Mouse (Mus musculus) embryo, embryonic 10.5 days (tissue): ENCODE data around the gene Ube2i.

Experiments used
- DNase-seq: peaks from one replicate; pipeline ENCODE4 v3.0.0-alpha.2; 2015; ENCODE audit warnings: low spot score

Ube2i gene

DNA sequence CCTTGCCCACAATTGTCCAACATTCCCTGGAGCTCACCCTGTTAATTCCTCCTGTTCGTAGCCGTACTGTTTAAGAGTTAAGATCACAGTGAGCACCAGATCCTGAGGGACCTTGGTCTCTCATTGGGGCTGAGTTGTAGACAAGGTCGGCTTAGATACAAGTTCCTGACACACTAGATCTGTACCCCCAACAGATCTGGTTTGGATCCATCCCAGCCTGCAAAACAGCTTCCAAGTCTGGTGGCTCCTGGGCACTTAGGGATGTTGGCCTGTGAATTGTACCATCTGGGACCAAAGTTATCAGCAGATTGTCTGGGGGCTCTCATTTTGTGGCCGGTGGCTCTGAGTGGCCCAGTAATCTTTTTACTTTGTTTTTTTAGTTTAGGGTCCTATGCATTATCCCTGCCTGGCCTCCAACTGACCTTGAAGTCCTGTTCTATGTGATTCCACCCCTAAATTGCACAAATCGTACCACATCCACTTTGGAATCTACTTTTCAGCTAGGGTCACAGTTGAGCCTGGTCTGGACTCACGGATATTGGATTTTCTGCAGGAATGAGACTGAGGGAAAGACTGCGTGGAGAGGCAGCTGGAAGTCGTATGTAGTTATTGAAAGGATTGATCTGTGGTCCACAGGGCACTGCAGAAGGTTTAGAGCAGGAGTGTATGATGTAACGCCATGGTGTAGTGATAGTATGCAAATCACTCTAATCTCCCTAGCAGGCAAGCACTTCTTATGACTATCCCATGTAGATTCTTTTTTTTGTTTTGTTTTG is at the start of gene Ube2i:
Gene Ube2i, minus strand, starts transcription at position 52 of the 776 bp plus-strand sequence.
- DNase-seq = no peak

DNA sequence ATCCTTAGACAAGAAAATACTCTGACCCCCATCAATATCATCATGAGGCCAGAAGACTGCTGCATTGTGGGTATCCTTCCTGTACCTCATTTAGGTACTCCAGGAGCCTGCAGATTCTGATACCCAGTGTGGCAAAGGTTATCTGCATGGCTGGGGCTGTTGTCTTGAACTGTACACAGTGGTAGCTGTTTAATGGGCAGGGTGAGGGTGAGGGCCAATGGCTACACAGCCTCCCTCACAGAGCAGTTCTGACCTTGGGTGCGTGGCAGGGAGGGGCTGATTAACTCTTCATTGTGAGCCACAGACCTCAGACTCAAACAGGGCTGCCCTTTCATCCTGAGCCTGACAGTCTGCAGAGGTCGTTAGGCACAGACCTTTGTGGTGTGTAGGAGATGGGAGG is 48.5 kb upstream of the Ube2i start:
- DNase-seq = no peak

DNA sequence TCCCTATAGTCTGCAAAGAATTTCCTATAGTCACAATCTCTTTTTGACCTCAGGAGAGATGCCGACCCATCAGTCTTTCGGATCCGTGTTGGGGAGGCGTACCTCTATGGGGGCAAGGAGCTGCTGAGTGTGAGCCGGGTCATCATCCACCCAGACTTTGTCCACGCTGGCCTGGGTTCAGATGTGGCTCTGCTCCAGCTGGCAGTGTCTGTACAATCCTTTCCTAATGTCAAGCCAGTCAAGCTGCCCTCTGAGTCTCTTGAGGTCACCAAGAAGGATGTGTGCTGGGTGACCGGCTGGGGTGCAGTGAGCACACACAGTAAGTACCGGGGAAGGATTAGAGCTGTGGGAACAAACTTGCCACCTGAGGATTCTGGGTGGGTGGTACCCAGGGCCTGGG is 46.4 kb upstream of the Ube2i start:
- DNase-seq = no peak

DNA sequence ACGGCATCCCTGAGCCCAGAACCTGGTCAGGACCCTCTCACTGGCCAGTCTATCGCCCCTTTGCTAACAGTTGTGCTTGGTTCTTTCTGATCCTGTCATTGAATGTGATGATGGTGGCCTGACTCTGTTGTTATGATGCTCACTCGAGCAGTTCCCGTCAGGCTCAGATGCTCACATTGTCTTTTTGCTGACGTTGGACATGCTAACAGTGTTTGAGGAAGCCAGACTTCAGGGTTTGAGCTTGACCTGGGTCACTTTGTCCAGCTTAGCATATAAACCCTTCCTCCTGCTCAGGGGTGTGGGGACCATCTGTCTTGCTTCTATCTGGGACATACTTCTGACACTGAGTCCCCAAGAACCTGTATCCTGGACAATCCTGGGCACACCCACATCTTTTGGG is 43.9 kb upstream of the Ube2i start, which contains the start of gene Prss29:
Gene Prss29, plus strand, starts transcription at position 301 of the 400 bp plus-strand sequence.
- no peak for DNase-seq

DNA sequence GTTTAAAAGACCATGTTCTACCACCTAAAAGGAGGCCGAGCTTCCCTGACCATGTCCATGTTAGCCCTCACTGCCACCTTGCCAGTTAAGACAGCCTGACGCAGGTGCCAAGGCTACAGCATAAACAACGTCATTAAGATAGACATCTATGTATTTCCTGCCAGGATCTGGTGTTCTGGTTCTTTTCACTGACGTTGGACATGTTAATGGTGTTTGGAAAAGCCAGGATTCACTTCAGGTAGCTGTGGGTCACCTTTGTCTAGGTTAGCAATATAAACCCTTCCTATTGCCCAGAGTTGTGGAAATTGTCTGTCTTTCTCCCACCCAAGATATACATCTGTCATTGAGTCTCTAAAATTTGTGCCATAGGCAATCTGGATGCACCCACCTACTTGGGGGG is 33.9 kb upstream of the Ube2i start, which contains the start of gene Prss28:
Gene Prss28, plus strand, starts transcription at position 301 of the 400 bp plus-strand sequence.
- no peak for DNase-seq

DNA sequence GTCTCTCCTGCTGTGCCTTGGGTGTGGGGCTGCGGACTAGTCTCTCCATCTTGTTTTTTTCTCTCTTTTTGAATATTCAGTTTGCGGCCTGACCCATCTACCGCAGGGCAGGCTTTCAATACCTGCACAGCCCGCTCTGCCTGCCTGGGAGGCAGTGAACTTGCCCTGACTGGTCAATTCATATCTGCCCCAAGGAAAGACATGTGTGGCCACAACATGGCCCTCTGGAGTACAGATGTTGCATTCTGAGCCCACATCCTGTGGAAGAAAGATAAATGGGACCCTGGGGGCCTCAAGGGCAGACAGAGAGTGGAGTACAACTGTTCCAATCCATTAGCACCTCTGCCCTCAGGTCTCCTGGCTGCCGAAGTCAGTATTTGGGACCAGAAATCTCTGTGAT is 23.7 kb upstream of the Ube2i start, which contains the start of gene Prss34:
Gene Prss34, plus strand, starts transcription at position 301 of the 400 bp plus-strand sequence.
- no peak for DNase-seq

DNA sequence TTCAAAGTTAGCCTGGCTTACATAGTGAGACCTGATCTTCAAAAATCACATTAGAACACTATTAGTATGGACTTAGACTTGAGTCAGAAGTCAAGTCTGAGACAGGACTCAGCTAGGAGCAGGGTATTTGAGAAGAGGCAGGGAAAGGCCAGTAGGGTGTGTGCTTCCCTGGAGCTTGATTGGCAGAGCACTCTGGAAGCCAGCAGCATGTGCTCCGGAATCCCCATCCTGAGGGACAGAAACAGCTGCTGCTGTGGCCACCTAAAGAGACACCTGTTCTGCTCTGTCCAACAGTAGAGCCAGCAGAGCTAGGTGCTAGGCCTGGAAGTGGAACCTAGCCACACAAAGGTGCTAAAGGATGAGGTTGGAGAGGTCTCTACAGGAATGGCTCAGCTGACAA is 19.7 kb upstream of the Ube2i start:
- DNase-seq = no peak

DNA sequence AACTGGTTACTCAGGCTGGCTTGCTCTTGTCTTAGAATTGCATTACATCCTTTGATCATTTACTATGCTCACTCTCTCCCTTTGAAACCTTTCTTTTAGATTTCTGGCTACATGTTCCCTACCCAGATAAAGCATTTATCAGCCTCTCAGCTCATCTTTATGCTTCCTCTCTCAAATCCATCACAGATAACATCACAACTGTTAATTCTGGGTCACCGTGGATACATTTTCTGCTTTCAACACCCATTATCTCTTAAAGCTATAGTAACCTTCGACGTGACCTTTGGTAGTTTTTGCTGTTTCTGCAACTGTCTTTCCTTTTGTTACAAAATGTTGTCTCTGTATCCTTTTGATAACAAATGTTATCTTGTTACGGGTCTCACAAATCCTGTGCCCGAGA is 19.1 kb upstream of the Ube2i start:
- no peak for DNase-seq

DNA sequence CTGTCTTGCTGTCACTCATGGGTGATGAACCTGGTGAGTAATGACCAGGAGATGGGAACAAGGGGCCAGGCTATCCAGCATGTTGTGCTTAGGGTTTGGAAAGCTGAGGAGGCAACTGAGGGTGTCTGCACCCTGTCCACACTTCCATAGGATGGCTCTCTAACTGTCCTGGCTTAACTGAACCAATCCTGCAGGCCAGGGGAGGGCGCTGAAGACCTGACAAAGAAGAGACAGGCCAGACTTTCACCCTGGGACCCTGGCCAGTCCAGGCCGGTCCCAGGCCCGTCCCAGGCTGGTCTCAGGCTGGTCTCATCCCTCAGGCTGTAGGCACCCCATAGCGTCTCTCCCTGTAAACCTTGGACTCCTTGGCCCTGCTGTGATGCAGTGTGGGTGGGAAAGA is 16.0 kb upstream of the Ube2i start:
- DNase-seq = peak; percentile 17

DNA sequence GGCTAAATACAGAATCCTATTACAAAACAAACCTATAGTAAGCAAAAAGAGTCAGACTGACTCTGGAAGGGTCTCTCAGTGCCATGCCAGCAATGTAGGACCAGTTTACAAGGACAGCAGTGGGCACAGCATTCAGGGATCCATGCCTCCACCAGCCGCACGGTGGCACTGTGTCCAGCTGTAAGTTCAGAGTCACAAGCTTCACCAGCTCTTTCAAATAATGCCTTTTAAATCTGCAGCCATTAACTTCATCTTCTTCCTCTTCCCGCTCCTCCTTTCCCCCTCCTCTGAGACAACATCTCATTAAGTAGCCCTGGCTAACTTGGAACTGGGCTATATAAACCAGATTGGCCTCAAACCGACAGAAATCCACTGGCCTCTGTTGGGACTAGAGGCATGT is 14.4 kb upstream of the Ube2i start:
- DNase-seq = peak; percentile 71

DNA sequence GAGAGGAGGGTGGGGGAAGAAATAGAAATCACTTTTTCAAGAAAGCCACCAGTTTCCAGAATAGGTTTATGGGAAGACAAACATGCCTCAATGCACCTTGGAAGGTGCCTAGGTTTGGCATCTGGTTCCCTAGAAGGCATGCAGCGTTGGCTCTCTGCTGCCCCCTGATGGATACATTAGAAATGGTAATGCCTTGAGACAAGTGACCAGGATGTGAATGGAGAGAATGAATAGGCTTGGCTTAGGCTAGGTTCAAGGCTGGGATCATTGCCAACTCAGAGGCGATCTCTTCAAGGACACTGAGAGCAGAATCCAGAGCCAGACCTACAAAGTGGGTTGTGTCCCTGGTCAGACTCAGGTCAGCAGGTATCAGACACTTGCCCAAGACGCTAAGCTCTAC is 10.6 kb upstream of the Ube2i start:
- DNase-seq = peak; percentile 83

DNA sequence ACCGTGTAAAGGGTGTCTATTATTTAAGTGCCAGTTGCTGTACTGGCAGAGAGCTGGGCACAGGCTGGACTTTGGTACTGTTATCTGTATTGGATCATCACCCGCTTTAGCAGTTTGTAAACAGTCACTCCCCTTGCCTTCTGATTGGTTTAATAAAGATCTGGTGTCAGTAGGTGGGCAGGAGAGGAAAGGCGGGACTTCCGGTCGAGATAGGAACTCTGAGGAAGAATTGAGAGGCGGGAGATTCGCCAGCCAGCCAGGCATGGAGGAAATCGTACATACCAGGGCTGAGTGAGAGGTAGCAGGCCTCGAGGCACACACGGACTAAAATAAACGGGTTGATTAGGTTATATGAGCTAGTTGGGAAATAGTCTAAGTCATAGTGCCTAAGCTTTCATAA is 7.7 kb upstream of the Ube2i start:
- DNase-seq = no peak

DNA sequence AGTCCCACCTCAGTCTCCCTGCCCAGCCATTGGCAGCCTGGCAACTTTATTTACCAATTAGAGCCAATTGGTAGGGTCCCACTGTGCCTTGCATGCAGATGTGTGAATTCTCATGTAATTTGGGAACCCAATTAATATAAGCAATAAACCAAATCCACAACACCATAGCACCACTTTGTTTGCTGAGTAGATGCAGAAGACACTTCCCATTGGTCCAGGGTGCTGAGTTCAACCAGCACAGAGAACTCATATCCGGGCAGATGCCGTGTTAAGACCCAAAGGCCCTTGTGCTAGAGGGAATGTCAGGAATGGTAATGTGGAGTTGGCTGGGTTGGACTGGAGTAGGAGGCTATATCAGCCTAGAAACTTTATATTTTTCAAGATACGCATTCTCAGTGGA is 1.4 kb upstream of the Ube2i start:
- no peak for DNase-seq

DNA sequence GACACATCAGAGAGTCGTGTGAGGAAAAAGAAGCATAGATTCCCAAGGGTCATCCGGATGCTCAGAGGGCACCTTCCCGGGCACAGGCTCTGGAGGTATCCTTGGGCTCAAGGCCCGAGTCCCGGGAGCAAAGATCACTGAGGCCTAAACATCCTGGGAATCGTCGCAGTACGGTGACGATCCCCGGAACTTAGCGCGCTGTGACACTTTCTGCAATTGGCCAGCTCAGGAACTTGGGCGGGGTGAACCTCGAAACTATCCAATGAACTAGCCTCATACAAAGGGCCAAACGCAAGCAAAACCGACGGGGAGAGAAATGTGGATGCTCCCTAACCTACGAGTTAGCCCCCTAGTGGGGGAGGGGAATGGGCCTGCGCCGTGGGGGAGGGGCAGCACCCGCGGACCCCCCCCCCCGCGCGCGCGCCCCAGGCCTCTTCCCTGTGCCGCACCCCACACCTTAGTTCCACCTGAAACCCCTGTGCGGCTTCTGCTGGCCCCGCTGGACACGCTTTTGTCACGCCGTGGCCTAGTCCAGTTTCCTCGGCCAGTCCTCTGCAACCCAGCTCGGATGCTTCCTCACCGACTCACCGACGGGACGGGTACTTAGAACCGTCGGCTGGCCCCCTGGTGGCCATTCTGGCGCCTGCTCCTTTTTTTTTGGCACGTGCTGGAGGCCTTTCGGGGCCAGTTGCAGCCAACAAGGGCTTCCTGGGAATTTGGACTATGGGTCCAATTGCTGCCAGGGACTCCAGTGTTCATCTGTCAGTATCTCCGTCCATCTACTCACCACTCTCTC is 518 bp downstream of the Ube2i start:
- DNase-seq = peak; percentile 98

DNA sequence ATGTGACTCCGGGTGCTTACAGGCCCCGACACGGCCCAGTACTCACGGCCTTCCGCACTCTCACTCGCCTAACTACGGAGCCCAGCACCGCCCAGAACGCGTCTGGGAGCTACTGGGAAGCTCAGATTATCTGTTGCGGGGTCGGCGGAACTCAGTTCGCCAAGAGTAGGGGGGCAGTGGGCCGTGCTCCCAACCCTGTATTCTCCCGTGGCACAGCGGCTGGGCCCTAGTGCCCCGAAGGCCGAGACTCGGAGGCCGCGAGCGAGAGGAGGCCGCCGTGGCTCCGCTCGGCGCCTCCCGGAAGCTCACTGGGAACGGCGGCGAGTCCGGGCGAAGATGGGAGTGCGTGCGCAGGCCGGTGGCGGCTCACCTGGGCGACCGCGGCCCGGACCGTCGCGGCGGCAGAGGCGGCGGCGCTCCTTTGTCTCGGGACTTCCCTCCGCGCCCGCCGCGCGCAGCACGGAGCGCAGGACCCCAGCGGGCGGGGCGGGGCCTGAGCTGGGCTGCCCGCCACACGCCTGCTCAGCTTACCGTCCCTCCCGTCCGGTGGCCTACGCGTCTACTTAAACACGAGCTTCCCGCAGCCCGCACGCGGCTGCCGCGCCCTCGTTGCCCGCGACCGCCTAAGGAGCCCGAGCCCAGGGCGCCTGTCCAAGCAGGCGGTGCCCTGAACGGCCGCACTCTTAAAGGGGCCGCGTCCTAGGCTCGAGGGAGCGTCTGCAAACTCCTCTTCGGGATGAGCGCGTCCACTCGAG is 1.3 kb downstream of the Ube2i start:
- DNase-seq = peak; percentile 92

DNA sequence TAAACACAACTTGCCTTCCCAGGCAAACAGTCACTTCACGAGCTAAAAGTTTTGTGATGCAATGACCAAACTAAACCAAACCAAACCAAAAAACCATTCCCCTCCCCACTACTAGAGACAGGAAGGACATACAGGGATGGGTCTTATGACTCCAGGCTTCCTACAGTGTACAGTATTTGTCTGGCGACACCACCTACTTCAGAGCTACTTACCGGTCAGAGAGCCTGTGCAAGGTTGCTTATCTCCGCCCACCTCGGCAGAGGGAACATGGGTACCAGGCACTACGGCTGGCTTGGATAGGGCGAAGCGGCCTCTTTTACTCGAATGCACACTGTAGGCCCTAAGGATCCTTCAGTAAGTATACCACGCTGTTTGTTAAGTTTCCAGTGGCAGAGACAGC is 2.1 kb downstream of the Ube2i start:
- DNase-seq = peak; percentile 27

DNA sequence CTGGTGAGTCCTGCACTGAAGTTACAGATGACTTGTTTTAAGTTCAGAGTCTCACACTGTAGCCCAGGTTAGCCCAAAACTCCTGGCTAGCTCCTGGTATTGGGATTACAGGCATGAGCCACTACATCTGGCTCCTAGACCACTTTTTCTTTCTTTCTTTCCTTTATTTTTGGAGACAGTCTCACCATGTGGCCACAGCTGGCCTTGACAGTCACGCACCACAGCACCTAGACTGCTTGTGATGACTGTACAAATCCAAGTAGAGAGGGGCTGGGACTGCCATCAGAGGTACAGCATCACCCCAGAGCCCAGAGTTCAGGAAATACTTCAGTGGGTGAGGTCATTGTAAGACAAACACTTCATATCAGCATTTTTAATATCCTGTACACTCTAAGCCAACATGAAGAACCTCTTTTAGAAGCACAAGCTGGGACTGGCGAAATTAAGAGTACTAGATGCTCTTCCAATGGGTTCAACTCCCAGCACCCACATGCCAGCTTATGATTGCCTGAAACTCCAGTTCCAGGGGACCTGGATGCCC is 3.6 kb downstream of the Ube2i start:
- DNase-seq = no peak

DNA sequence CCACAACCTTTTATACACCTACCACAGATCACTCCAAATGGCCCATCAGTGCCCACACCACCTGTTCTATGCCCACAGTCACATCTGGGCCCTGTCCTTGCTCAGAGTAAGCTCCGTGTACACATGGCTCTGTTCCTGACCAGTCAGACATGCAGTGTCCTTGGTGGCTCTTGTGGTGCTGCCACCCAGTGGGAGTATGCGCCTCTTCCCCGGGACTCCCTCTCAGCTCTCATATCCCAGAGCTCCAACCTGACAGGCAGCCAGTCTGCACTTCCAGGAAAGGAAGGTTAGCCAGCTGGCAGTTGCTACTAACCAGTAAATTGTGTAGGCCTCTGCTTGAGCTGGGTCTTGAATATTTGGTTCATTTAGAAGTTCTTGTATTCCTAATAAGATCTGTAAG is 10.0 kb downstream of the Ube2i start:
- no peak for DNase-seq

DNA sequence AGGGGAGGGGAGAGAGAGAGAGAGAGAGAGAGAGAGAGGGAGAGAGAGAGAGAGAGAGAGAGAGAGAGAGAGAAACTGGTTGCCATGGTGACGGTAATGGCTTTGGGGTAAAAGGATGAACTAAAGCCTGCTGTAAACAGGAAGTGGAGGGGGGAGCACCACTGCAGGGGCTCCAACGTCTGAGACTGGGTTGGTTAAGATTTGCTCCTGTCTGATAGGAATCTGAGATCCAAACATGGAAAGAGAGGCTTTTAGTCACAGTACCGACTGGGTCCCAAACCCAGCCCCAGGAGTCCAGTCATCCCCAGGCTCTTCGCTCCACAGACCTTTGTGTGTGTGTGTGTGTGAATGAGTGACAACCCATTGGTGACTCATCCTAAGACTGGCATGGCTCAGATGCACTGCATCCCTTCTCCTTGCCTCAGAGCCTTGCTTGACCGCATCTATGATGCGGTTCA is 16.6 kb downstream of the Ube2i start:
- DNase-seq = no peak

DNA sequence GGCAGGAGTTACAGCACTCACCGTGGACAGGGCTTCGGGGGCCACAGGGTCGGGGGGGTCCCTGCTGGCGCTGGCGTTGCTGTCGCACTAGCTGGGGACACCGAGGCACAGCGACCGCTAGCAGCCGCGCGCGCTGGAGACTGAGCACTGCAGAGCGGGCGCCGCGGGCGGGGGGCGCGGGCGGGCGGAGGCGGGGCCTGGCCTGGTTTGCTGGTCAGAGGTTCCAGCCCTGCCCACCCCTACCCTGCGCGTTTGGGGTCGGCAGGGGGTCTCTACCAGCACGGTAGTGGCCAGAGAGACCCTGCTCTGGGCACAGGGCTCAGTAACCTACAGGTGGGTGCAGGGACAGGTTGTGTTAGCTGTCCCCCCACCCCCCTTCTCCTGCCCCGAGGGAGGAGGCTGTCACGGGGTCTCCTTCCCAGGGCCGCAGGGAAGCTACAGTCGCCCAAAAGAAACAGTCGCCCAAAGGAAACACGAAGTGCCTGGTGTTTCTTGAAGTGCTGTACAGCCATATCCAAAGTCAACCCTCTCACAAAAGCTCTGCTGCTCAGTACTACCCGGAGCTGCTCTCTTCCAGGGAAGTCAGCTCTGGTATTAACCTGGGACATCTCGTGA is 18.2 kb downstream of the Ube2i start, which contains the start of gene Baiap3:
Gene Baiap3, minus strand, starts transcription at position 225 of the 615 bp plus-strand sequence.
- DNase-seq = peak; percentile 54

DNA sequence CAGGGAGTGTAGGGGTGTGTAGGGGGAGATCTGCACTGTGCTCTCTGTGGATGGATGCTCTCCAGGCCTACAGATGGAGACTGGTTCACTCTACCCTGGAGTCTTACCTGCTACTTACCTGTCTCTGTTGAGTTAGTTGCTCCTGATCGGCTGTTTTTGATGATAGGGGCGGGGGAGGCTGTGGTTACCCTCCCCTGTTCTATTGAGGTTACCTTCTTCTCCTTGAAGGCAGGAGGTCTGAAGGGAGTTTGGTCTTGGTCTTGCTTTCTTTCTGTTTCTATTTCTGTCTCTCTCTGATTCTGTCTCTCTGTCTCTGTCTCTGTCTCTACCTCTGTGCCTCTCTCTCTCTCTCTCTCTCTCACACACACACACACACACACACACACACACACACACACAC is 19.3 kb downstream of the Ube2i start:
- no peak for DNase-seq

DNA sequence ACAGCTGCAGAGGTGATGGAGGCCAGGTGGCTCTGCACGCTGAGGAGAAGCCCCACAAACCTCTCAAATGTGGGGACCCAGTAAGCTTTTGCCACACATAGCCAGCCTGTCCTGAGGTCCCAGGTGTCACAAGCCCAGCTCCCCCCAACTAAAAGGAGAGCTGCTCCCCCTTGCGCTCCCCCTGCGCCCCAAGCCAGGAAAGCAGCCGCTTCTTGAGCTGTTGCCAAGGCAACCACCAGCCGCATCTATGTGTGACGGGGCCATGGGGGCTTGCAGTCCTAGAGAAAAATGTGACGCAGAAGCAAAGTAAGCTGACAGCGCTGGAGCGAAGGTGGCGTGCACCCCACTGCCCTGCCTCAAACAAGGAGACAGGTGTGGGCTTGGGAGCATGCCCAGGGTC is 20.7 kb downstream of the Ube2i start:
- no peak for DNase-seq
